Mouse (Mus musculus) megakaryocyte-erythroid progenitor cell, adult 5-6 weeks (primary cell): ENCODE data around the gene Gfi1b. TPM values are rescaled to one million over a fixed set of nuclear protein-coding genes. Genes with fewer than 3 reads are reported as not detected.

Experiments used
- ATAC-seq: replicated peaks from 2 replicates; pipeline ENCODE4 v1.8.0; 2016; ENCODE audit warnings: mild to moderate bottlenecking, inconsistent platforms; ENCODE audit not compliant: severe bottlenecking, poor library complexity, low FRiP score, low TSS enrichment
- total RNA-seq, 2 experiments: library from RNA; stranded (forward) in 1 of 2; stranded (reverse) in 1 of 2; fragments of 200-1000, 215-1000 nt in 1 of 2; fragments of >200 nt in 1 of 2; fragmentation: Nextera tagmentation in 1 of 2; gene quantifications; 2 replicates each; pipeline ENCODE4 v1.2.3; 2014 to 2017

Gfi1b gene
- total RNA-seq (2014; fragmentation: Nextera tagmentation) (331 and 332 TPM in 2 replicates), total RNA-seq (2017) (91.3 and 113 TPM in 2 replicates)

DNA sequence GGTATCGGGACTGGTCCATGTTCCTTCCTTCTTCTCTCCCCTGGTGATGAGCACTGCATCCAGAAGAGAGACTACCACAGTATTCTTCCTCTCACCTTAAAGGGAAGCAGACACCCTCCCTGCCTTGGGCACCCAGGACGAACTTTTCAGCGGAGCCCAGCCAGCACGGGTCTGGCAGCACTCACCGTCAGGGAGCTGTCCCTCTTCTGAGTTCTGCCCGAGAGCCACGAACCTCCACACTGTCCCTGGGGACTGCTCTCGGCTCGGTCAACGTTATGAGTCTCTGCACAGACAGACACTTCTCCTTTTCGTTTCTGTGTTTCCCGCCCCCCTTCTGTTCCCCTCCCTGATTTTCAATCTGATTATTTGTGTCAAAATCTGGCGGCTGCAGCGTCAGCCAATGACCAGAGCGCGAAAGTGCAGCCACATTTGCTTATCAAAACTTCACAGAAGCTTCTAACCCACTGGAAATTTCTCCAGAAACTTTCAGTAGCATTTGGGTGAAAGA lies at the start of gene Gfi1b:
TSS of gene Gfi1b (minus strand) at position 319 of the 508 bp plus-strand sequence.
- peak; percentile 50 for ATAC-seq

DNA sequence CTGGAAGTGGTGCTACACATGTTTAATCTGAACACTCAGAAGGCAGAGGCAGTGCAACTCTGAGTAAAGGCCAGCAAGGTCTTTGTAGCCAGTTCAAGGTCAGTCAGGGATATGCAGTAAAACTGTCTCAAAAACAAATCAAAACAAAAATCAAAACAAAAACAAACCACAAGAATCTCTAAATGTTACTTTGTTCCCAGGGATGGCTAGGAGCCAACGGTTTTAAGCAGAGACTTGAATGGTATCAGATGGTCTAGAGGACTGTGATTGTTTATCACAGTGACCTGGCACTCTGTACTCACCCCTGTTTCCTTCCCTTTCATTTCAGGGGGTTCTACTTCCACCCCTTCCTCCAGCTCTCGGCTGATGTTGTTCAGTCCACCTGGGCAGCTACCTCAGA lies 49.7 kb upstream of the Gfi1b start:
- ATAC-seq = no peak

DNA sequence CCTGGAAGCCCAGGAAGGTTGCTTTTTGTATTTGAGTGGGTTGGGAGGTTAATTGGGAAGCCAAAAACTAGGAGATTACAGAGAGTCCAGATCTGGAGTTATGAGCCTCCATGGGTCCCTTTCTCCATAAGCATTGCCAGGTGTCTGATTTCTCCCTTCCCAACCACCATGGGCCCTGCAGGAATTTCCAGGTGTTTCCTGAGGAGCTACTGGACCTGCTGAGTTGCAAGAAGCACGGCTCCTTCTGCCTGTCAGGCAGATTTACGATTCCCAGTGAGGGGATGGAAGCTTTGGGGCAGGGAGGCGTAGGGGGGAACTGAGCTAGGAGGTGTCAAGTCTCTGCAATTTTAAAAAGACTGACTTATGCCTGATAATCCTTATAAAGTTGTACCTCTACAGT lies 44.0 kb upstream of the Gfi1b start:
- no peak for ATAC-seq

DNA sequence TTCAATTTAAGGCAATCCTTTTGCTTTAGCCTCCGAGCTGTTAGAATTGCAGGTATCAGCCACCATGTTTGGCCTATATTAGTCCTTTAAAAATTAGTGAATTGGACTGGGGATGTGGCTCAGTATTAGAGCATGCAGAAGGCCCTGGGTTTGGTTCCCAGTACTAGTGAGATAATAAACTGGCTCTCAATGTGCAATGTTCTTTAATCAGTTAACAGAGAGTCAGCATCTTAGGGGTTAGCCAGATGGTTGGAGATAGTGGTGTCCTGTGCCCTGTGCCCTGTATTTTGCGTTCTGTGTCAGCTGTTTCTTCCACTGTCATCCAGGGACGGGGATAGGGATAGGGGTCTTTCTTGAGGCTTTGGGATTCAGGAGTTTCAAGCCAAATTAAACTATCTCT lies 41.1 kb upstream of the Gfi1b start:
- ATAC-seq = peak; percentile 52

DNA sequence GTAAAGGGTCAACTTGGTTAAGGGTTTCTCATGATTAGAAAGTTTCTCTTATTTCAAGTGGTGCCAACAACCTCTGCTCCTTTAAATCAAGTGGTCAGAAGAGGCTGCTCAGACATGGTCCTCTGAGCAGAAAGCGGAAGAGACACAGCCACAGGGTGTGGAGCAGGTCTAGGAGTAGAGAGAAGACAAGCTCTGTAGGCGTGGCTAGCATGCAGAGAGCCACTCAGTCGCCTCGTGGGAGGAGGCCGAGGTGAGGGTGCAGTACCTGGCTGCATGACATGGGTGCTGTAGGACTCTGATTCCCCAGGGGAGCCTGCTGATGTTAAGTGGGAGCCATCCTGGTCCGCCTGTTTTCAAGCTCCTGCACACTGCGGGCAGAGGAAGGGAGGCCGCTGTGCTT lies 34.4 kb upstream of the Gfi1b start:
- no peak for ATAC-seq

DNA sequence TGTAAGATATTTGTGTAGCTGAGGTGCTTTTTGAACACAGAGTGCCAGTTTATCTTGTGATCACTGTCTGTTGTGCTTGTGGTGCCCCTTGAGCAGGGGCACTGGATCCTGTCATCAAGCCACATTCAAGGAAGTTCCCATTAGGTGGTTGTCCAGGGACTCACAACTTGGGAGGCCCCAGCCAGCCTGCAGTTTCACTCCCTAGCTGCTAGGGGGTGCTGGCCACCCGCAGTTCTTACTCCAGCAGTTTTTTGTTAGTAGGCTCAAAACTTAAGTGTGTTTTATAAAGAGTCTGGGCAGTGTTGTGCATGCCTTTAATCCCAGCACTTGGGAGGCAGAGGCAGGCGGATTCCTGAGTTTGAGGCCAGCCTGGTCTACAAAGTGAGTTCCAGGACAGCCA lies 32.5 kb upstream of the Gfi1b start:
- peak; percentile 65; the same call in 1 of the 2 replicates for ATAC-seq

DNA sequence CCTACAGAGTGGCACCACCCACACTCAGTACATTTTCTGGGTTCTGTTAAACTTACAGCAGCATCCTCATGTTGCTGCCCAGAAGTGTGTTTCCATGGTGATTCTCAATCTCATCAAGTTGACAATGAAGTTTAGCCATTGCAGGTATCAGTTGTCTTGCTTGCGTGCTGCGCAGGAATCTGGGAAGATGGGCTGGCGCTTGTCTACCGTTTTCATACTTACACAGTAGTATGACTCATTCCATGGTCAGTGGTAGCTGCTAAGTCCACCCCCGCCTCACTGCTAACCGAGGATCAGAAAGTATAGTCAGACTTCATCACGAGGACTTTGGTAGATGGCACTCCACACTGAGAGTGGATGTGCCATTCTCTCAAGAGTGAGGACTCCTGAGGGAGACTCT lies 31.6 kb upstream of the Gfi1b start:
- no peak for ATAC-seq

DNA sequence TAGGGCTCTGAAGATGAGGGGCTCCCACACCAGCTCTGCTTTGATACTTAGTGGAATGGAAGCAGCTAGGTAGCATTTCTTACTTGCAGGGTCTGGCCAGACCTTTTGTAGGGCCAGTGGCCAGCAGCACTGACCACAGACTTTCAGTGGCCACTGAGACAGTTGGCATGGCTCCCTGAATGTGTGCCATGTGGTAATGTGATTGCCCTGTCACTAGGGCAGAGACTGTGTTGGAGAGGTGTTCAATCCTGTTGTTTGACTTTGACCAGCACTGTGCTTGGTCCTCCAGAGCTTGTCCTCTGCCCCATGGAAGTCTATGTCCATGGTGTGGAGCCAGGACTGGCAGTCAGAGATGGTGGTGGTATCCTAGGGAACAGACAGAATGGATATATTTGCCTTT lies 28.7 kb upstream of the Gfi1b start:
- ATAC-seq = no peak

DNA sequence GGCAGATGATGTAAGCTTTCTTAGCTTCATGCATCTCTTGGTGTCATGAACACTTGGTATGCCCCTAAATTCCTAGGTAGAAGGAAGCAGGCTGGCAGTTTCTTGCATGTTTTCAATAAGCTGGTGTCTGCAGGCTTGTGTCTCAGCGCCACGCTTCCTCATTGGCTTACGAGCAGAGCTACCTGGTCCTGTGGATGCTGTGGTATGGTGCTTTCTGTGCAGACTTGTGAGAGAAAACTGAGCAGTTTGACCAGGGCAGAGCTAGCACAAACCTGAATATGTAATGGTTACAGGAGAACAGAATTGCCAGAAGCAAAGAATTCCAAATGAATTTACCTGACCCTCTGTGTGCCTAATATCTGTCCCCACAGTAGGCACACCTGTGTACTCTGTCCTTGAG lies 21.3 kb upstream of the Gfi1b start:
- no peak for ATAC-seq

DNA sequence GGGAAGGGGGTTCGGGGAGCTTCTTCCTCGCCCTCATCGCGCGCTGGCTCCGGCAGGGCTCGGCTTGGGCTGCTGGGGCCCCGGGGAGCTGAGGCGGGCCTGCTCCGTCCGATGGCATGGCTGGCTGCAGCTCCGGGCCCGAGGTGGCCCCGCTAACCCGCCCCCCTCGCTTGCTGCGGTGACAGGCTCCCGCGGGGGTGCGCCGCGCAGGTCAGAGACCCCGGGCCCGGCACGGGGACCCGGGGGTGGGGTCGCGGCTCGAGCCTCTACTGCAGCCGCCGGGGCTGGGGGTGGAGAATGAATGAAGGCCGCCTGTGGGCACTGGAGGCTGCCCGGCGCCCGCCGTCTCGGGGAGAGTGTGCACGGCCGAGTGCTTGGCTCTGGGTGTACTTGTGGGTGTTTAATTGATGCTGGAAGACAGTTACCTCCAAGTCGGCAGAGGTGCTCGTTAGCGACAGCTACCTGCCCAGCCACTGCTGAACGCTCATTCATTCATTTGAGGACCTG lies 19.7 kb upstream of the Gfi1b start:
- no peak for ATAC-seq

DNA sequence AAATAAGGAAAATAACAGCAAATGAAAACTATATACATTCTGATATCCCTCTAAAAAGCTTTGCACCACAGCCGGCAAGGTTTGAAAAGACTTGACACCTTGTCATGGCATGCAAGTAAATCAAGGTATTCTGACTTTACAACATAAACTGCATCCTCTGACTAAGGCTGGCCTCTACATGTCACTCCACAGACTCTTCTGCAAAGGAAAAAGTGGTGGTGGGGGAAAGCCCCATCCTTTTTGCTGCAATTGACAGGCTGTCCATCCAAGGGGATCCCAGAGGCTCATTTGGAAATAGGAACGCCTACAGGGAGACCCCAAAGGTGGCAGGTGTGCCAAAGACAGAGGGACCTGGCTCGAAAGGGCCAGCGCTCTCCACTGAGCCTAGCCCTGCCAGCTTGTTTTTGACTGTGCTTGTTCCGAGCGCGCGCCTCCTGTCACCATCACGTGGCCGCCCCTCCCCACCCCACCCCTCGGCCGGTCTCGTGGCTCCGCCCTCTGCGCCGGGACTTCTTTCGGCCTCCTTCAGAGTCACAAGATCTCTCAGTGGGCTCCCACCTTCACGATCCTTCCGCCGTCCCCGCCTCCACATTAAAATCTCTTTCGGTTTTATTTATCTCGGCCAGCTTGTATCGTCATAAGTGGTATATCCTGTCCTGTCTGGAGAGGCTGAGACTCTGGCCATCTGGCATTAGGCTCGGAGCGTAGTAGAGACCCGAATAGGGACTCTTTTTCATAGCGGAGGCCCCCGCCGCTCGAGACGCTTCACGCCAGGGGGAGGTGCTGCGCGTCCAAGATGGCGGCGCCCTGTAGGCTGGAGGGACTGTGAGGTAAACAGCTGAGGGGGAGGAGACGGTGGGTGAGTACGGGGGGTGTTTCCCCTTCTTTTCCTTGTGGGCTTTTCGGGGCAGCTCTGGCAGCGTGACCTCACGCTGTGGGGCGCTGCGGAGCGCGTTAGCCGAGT lies 19.0 kb upstream of the Gfi1b start, which contains the start of gene Tsc1:
TSS of gene Tsc1 (plus strand) at position 768 of the 964 bp plus-strand sequence.
- ATAC-seq = peak; percentile 92

DNA sequence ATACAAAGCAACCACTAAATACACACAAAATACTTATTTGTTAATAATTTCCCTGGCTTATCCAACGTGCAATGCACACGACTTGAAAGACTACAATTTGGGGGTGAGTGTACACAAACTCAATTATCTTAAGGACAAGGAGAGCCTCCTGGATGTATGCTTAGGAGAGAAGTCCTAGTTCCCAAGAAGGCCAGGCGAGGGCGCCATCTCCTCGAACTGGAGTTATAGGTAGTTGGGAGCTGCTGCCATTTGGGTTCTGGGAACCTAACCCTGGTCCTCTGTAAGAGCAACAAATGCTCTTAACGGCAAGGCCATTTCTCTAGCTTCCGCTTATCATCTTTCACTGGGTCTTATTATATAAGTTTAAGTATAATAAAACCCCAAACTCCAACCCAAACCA lies 18.0 kb upstream of the Gfi1b start:
- no peak for ATAC-seq

DNA sequence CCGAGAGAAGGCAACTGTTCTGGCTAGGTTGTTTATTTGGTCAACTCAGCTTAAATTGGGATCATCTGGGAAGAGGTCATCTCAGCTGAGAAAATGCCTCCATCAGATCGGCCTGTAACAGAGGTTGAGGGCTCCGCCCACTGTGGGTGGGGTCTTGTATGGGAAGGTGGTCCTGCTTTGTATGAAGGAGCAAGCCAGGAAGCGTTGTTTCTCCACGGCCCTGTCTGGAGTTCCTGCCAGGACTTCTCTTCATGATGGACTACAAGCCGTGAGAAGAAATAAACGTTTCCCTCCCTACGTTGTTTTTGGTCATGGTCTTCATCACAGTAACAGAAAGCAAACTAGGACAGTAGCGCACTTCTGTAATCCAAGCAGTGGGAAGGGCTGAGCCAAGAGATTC lies 17.1 kb upstream of the Gfi1b start:
- no peak for ATAC-seq

DNA sequence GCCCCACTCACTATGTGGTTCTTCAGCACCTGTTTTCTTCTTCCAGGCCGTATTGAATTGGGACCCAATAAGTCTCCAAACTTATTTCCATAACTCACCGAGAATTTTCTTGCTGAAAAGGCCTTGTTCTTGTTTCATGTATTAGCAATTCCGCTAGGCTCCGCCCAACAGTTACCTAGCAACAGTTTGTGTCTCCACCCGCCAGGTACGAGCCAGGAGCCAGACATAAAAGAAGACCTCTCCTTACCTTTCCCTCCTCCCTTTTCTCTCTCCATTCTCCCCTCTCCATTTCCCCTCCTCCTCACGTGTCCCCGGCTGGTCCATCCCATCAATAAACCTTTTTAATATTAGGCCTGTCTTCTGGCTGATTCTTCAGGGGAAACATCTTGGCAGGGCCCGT lies 16.6 kb upstream of the Gfi1b start:
- no peak for ATAC-seq

DNA sequence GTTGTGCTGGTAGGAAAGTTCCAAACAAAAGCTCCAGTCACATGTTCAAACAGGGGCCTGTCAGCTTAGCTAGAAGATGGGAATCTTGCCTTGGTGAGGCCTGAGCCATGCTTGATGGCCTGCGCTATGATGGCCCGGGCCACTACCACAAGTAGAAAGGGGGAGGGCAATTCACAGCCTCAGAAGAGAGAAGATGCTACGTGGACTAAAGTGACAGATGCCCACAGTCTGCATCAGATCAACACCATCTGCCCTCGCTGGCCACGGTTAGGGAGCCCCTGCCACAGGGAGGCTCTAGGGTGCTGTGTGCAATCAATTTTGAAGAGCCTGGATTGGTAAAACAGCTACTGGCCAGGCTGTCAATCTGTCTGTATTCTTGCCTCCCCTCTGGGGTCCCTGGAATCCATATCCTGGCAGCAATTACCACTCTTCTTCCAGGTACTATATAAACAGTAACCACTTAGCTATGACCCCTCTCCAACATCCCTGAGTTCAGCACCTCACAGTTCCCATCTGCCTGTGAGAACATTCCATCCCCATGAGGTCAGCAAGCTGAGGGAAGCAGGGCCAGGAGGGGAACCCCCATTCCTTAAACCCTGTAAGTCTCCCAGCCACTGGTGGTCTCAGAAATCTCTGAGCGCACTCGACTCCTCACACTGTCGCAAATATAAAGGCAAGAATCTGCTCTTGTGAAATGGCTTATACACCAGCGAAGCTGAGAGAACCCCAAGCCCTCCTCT lies 15.5 kb upstream of the Gfi1b start:
- no peak for ATAC-seq

DNA sequence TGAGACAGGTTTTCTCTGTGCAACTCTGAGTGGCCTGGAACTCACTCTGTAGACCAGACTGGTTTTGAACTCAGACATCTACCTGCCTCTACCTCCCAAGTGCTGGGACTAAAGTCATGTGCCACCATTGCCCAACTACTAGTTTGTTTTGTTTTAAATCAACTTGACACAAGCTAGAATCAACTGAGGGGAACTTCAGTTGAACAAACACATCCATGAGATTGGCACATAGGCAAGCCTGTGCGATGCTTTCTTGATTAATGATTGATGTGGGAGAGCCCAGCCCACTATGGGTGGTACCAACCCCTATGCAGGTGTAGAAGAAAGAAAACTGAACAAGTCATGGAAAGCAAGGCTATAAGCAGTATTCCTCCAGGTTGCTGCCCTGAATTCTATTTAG lies 13.4 kb upstream of the Gfi1b start:
- ATAC-seq = no peak

DNA sequence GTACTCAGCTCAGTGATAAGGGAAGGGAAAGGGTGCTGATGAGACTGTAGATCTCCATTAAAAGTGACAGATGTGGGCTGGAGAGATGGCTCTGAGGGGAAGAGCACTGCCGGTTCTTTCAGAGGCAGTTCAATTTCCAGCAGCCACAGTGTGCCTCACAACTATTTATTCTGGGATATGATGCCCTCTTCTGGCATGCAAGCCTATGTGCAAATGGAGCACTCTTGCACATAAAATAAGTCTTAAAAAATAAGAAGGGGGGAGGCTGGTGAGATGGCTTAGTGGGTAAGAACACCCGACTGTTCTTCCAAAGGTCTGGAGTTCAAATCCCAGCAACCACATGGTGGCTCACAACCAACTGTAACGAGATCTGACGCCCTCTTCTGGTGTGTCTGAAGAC lies 11.4 kb upstream of the Gfi1b start:
- ATAC-seq = peak; percentile 32; the same call in 1 of the 2 replicates

DNA sequence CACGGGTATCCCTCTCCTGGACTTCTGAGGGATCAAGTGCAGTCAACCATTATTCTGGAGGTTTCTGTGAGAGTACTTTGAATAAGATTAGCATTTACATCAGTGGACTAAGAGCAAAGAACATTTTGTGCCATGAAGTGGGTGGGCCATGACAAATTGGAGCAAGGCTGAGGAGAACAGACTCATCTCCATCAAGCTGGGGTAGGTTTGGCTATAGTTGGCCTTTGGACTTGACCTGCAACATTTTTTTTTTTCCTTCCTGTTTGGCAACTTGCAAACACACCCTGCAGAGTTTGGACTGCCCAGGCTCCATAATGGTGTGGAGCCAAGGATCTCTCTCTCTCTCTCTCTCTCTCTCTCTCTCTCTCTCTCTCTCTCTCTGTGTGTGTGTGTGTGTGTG lies 10.8 kb upstream of the Gfi1b start:
- no peak for ATAC-seq

DNA sequence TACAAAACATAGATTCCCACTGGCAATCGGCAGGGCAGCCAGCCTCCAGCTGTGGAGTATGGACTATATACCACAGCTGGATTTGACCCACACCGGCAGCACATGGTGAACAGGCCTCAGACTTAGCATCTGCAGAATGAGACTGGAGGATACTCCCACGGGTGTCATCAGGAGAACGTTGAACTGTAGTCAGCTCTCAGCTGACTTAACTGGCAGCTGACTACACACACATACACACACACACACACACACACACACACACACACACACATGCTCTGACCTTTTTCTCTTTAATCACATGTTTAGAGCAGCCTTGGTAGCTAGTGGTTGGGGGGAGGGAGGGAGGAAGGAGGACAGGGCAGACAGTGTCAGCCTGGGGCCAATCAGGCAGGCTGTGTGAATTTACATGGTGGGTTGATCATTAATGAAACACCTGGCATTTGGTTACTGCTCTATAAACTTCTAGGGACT lies 8.2 kb upstream of the Gfi1b start:
- ATAC-seq = no peak

DNA sequence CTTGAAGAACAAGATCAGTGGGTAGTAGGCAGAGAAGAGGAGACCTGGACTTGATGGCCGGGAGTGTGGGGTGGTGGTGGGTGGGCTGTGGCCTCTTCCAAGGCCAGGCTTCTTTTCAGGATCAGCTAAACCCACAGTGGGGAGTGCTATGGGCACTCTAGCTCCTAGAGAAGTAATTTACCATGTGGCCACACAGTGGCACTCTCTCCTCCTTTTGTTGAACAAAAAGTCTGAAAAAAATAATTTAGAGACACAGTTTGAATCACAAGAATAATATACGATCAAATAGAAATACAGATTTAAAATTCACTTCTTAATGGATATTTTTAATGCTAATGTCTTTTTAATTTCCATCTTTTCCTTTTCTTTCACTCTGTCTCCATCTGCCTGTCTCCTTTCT lies 6.3 kb upstream of the Gfi1b start:
- ATAC-seq = 0 out of 2 replicates have a peak, but pooled peaks have one; percentile 39
